Mouse (Mus musculus) inflammation-experienced regulatory T-cells, adult 6 months (primary cell): Measurements from ENCODE around the gene Carmil1. TPM values are rescaled to one million over a fixed set of nuclear protein-coding genes. Genes with fewer than 3 reads are reported as not detected.

Experiments used
- ATAC-seq: one replicate; pipeline ENCODE4 v1.8.0; 2017
- polyA plus RNA-seq, 3 experiments: library from polyadenylated mRNA; unstranded; fragments of 100-300 nt; shearing (Covaris generic); gene quantifications; one replicate each; pipeline ENCODE4 v1.2.1; 2017

Carmil1 gene
- polyA plus RNA-seq, 3 experiments from 2014 or later, result 0.24 to 2.4 (median 1.4) TPM

- ATAC-seq, result no peak
Observed at GRCm38 (mm10) chr13:24257809-24258208, 22.8 kb downstream of the Carmil1 start.

- ATAC-seq, result no peak
Observed at GRCm38 (mm10) chr13:24253989-24254388, 26.6 kb downstream of the Carmil1 start.

GRCm38 (mm10) chr13:24253551-24253950, 27.0 kb downstream of the Carmil1 start:
- no peak for ATAC-seq

- ATAC-seq, result no peak
Observed at GRCm38 (mm10) chr13:24251236-24251635, 29.4 kb downstream of the Carmil1 start.

- no peak for ATAC-seq
Observed at GRCm38 (mm10) chr13:24247928-24248327, 32.7 kb downstream of the Carmil1 start.

GRCm38 (mm10) chr13:24247441-24247840, 33.2 kb downstream of the Carmil1 start:
- ATAC-seq, result no peak

GRCm38 (mm10) chr13:24246266-24246665, 34.3 kb downstream of the Carmil1 start:
- no peak for ATAC-seq

GRCm38 (mm10) chr13:24244613-24245012, 36.0 kb downstream of the Carmil1 start:
- no peak for ATAC-seq

GRCm38 (mm10) chr13:24243964-24244363, 36.6 kb downstream of the Carmil1 start:
- ATAC-seq, result no peak

GRCm38 (mm10) chr13:24242429-24243106, 38.0 kb downstream of the Carmil1 start:
- no peak for ATAC-seq

GRCm38 (mm10) chr13:24241201-24241600, 39.4 kb downstream of the Carmil1 start:
- ATAC-seq, result no peak

- ATAC-seq, result no peak
Observed at GRCm38 (mm10) chr13:24240430-24240829, 40.2 kb downstream of the Carmil1 start.

- no peak for ATAC-seq
Observed at GRCm38 (mm10) chr13:24238456-24239120, 42.0 kb downstream of the Carmil1 start.

- no peak for ATAC-seq
Observed at GRCm38 (mm10) chr13:24236736-24237135, 43.9 kb downstream of the Carmil1 start.

- no peak for ATAC-seq
Observed at GRCm38 (mm10) chr13:24232750-24233149, 47.8 kb downstream of the Carmil1 start.

GRCm38 (mm10) chr13:24231746-24232483, 48.7 kb downstream of the Carmil1 start:
- ATAC-seq, result no peak

- no peak for ATAC-seq
Observed at GRCm38 (mm10) chr13:24231146-24231545, 49.4 kb downstream of the Carmil1 start.

GRCm38 (mm10) chr13:24230541-24231095, 50.0 kb downstream of the Carmil1 start:
- ATAC-seq, result no peak

- no peak for ATAC-seq
Observed at GRCm38 (mm10) chr13:24223425-24224201, 57.0 kb downstream of the Carmil1 start.

- no peak for ATAC-seq
Observed at GRCm38 (mm10) chr13:24220441-24220970, 60.1 kb downstream of the Carmil1 start.

- ATAC-seq, result no peak
Observed at GRCm38 (mm10) chr13:24211229-24211628, 69.4 kb downstream of the Carmil1 start.

- ATAC-seq, result no peak
Observed at GRCm38 (mm10) chr13:24206097-24206496, 74.5 kb downstream of the Carmil1 start.
